Mouse (Mus musculus) embryo, embryonic 10 days (tissue): ENCODE results near the gene Olfr525.

Experiments used
- DNase-seq: peaks from one replicate; pipeline ENCODE4 v3.0.0-alpha.2; 2015; ENCODE audit warnings: low spot score

Olfr525 gene

DNA sequence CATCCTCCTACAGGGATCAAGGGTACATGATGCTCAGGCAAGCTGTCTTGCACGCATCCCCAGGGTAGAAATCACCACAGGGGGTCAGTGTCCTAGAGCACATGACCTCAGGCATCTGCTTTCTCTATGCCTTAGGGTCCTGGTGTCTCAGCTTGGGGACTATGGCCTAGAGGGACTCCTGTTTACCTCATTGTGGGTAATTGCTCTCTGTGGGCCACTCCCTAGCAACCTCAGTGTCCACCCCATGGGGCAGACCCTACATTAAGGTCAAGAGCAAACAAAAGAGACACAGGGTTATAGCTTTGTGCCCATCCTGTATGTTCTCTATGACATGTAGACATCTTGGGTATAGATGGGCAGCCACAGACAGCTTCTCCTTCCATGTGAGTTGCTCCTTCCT lies at the start of gene Olfr525:
Olfr525 (plus strand) TSS at position 301 of the 400 bp plus-strand sequence.
- DNase-seq = no peak

DNA sequence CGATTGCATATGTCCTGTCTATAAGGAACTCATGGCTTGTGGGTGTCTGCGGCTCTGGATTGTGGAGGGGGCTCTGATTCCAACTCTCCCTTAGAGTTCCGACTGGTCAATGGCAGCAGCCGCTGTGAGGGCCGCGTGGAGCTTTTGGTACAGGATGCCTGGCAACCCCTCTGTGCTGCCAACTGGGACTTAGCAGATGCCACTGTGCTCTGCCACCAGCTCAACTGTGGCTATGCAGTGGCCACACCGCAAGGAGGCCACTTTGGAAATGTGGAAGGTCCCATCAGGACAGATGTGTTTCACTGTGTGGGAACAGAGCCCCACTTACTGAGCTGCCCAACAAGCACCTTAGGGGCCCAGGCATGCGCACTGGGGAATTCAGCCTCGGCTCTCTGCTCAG lies 24.9 kb upstream of the Olfr525 start:
- DNase-seq = no peak

DNA sequence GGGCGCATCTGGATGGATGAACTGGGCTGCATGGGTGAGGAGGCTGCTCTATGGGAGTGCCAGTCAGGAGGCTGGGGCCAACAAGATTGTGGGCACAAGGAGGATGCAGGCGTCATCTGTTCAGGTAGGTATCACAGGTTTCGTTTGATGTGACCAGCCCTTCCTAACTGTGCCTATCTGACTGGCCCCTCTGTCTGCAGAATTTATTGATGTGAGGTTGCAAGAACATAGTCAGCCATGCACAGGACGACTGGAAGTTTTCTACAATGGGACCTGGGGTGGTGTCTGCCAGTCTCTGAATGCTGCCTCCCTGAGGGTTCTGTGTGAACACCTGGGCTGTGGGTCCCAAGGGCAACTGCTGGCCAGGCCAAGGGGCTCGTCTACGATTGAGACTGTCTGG lies 23.8 kb upstream of the Olfr525 start:
- DNase-seq = no peak

DNA sequence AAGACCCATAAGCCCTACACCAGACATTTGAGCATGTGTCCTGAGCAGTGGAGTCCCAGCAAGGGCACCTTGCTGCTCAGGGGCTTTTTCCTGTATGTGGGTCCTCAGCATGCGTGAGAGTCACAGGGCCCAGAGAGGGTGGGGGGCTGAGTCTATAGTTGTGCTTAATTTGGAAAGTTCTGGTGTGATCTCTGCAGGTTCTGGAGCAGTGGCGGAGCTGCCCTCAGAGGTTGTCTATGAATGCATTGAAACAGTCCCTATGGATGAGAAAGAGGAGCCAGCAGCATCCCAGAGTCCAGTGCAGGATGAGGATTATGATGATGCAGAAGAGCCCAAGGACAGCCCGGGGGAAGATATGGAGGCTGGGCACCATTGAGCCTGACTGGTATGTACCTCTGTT lies 21.2 kb upstream of the Olfr525 start:
- DNase-seq = no peak

DNA sequence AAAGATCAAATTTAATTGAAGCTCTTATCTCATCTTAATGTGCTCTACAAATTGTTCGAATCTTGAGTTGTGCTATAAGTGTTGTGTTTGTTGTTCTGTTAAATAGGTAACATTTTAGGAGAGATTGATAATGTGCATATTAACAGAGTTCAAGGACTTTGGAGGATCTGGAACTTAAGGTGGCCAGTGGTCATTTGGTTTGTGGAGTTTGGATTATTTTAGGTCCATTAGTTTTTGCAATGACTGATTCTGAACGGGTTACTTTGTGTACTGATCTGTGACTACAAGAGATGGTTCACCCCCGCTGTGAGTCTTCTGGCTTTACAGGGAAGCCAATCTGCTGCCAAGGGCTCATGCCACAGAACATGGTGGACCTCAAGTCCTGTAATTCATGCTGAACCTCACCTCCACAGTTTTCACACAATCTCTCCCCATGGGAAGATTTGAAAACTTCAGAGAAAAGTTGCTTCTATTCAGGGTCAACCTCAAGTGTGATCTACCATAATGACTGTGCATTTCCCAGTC lies 735 bp upstream of the Olfr525 start:
- no peak for DNase-seq

DNA sequence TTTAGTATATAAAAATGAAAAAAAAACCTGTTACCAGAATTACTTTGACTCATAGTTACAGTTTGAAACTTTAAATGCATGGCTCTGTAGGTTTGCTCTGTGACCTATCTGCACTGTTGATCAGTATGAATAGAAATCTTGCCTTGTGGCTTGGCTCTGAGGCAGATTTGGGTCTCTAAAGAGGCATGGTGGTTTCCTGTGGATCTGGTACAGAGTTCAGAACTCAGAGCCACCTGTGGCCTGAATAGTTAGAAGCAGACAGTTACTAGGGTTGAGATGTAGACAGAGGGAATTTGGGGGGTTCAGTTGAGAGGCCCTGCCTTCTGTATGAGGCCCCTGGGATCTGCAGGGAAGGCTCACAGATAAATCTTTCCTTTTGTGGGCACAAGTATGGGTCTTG lies 477 bp downstream of the Olfr525 start:
- no peak for DNase-seq

DNA sequence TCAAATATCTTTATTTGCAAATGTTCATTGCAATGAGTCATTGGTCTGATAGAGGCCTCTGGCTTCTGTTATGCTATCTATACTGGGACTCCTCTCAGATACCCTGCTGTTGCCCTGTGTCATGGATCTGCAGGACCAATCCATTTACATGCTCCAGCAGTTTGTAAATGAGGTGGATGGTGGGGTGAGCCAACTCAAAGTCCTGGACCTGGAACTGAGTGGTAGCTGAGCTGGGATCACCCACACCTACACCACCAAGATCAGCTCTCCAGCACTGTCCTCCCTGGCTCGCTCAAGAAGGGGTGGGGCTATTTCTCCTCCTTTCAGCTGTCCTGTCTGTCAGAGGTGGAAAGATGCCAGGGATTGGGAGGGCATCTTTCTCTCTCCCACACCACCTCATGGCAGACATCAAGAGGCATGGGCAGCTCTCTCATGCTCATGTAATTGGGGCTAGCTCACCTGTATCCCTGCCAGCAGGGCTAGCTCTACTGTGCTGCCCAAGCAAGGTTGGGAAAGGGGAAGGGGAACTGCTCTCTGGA lies 9.2 kb downstream of the Olfr525 start:
- no peak for DNase-seq

DNA sequence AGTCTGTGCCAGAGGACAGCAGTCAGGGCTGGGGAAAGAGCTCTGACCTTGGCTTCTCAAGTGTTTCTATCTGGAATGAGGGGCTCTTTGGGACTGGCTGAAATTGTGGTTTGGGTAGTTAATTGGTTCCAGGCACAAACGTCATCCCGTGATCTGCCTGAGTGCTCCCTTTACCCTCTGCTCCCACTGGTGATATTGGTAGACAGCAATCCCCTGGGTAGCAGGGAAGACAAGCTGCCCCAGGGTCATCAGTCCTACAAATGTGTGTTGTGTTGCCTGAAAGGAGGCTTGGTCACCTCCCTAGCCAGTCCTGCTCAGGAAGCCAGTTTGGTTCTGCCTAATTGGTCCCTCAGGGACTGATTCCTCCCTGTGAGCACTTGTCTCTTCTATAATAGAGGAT lies 13.1 kb downstream of the Olfr525 start, which contains the start of gene Olfr527:
Olfr527 (plus strand) TSS at position 301 of the 400 bp plus-strand sequence.
- no peak for DNase-seq

DNA sequence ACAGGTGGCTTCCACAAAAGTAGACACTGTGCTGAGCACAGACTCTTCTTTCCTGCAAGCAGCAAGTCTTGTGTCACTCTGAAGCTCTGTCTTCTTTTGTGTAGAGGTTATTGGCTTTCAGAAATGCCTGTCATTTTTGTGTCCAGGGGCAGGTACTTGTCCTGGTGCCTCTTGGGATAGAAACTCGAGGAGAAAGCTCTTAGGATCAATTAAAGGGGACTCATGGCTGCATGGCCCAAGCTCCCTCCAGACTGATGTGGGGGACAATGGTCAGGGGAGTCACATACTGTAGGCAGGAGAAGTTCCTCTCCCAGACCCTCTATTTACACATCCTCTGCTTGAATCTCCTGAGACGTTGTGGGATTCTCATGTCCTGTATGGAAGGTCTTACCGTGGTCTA lies 40.9 kb downstream of the Olfr525 start, which contains the start of gene Olfr60:
Olfr60 (minus strand) TSS at position 101 of the 400 bp plus-strand sequence.
- DNase-seq = no peak

DNA sequence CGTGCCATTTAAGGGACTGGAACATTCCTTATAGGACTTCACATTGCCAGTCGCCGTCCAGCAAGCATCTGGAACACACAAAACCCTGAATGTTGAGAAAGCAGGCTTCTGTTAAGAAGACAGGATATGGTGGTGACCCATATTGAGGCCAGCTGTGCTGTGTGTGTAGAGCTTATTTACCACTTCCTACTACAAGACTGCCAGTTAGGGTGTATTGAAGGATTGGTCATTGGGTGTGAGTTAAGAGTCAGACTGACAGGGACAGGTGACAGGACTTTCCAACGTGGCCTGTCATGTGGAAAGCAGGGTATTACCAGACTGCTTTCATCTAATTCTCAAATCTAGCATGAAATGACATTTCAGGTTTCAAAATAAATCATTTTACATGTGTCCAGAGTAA lies 53.6 kb downstream of the Olfr525 start:
- DNase-seq = no peak

DNA sequence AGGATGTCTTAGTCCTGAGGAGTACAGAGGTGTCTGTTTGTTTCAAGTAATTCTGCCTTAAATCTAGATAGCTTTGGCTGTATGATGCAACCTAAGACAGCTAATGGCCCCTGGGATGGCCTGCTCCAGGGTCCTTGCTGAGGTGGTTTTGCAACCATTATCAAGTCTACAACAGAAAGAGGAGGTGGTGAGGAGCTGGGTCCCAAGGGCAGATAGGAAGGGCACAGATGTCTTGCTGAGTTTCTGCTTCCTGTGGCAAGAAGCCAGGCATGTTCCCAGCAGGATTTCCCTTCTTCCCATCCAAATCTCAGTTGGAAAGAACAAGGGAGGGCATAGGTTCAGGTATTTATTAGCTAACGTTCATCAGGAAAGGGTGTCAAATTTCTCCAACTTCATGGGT lies 55.6 kb downstream of the Olfr525 start, which contains the start of gene Olfr530:
Olfr530 (minus strand) TSS at position 101 of the 400 bp plus-strand sequence.
- DNase-seq = no peak

DNA sequence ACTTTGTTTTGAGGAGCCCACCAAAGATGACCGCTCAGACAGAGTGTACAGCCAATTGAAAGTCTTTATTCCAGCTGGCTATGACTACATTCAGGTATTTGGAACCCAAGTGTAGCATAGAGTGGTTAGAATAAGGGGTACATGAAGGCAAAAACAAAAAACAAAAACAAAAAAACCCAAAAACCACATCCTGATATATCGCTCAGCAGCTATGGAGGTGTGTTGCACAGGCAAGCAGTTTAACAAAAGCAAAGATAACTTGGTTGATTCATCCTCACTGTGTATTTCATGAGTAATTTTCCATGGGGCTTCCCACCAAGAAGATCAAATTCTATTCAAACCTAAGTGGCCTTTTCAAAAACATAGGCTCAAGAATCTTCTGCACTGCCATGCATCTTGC lies 56.3 kb downstream of the Olfr525 start:
- DNase-seq = no peak
